Mouse (Mus musculus) MN1 (cell line): Measurements from ENCODE around the gene Cavin3.

Experiments
- DNase-seq: peaks from one replicate; pipeline ENCODE4 v3.0.0-alpha.2; 2016; ENCODE audit warnings: low spot score

Cavin3 gene

DNA sequence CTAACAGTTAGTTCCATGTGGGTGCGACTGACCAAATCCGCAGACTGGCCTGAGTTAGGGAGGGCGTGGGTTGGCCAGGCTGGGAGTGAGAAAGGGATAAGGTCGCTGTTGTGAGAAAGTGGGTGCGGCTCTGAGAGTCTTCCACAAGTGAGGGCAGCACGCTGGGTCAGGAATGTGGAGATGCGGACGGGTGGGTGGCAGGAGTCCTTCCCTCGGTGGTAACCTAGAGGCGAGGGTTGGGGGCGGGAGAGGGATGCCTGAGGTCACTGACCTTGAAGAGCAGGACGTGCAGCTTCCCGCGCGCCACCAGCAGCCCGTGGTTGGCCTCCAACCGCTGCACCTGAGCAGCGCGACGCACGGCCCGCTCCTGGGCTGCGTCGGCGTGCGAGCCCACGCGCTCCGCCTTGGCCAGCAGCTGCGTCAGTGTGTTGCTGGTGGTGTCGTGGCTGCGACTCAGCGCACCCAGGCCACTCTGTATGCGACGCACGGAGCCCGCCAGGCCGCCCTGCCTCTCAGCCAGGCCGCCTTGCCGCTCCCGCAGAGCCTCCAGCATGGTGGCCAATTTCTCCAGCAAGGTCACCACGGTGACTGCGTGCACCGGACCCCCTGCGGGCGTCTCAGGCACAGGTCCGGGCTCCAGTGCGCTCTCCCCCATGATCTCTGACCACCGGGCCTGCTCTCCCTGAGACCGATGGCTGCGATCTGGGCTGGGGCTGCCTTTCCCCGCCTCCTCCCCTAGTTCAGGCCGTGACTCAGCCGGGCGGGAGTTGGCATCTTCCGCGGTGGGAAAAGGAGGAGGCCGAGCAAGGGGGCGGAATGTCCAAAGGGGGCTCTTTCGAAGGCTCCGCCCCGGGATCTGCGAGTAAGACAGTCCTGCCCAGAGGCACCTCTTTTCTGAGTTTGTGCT, at the start of gene Cavin3:
Gene Cavin3 (minus strand): TSS at position 796 of the 907 bp plus-strand sequence.
- no peak for DNase-seq

DNA sequence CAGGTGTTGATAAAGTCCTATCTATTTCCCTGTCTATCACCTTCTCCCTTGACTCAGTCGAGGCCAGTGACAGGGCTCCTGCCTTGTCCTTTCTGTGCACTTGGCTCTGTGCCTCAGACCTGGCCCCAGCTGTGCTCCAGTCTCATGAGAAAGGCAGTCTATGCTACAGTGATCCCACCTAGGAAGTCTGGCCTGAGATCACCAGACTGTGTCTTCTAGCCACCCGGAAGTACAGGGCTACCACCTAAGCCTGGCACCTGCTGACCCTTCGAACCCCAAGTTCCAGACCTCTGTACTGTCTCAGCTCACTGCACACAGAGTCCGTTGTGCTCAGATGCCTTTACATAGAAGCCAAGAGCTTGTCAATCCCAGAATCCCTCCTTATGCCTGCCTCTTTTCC, 46.0 kb upstream of the Cavin3 start:
- no peak for DNase-seq

DNA sequence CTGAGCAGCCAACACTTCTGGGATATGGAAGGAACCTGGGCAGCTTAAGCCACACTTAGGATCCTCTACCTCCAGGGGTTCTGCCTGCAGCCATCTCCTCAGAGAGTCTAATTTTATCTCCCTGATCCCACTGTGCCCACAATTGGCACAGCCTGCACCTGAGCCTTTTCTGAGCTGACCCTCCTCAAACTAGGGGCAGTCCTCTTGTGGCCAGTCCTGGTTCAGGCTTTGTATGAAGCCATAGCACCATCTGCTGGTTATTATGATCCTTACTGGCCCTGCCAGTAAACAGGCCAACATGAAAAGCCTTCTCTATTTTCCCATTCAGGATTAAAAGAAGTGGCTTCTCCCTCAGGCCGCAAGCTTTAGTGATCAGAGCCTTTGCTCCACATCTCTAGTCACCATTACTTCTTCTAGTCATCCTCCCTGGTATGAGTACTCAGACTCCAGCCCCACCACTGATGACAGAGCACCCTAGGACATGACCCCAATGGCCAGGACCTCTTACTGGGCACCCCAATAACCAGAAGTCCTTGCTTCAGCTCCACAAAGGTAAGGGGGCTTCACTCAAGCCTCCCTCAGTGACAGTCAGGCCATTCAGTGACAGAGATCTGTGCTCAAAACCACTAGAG, 45.3 kb upstream of the Cavin3 start:
- peak; percentile 46 for DNase-seq

DNA sequence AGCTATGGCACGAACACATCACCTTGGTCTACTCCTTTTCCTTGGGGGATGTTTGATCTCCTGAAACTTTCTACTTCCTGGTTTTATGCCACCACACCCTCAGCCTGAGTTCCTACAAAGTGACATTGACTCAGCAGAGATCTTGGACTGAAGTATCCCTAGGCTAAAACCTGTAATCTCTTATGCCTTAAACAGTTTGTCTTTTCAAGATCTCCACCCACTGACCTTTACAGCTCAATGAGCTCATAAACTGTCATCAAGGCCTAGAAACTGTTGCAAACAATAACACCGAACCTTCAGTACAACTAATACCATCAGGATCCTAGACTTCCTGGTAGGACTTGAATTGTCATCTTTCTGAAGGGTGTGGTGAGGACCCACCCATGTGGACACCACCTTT, 42.1 kb upstream of the Cavin3 start:
- no peak for DNase-seq

DNA sequence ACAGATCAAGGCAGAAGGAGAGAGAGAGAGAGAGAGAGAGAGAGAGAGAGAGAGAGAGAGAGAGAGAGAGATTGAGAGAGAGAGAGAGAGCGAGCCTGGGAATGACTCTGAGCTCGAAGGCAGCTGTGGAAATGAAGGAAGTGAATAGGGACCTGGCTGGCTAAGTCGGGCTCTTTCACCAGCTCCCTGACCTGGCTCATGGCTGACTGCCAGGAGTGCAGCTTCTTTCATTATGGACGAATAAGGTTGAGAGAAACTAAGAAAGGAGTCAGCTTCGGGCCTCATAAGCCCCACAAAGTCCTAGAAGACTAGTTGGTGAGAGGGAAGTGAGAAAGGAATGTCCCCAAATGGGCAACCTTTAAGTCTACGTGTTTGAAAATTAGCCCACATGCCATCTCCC, 38.1 kb upstream of the Cavin3 start:
- peak; percentile 25 for DNase-seq

DNA sequence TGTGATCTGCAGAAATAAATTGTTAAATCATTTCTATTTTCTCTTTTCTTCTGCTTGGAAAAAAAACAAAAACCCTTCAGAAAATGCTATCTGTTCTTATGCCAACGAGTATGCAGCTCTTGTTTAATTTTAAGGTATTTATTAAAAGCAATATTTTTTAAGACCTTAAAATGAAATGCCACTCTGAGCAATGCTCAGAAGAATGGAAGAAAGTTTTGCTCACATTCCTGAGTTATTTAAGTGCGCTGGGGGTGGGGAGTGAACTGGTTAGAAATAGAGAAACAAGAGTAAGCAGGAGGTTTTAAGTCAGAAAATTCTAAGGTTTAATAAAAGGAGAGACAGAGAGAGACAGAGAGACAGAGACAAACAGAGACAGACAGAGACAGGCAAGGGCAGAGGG, 37.7 kb upstream of the Cavin3 start:
- no peak for DNase-seq

DNA sequence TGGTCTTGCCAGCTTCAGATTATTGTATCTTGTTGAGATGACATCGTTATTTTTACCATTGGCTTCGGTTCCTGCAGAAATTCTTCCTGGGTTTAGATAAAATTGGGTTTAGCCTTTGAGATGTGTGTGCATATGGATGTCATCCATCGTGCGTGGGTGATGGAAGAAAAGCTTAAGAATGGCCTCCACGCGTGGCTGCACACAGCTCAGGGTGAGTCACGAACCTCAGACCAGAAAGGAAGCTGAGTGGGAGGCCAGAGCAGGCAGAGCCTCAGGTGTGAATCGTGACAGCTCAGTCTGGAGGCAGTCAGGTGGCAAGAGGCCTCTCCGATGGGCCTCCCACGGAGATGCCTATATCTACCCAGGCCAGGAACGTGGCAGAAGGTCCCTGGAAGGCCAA, 37.2 kb upstream of the Cavin3 start:
- DNase-seq: no peak

DNA sequence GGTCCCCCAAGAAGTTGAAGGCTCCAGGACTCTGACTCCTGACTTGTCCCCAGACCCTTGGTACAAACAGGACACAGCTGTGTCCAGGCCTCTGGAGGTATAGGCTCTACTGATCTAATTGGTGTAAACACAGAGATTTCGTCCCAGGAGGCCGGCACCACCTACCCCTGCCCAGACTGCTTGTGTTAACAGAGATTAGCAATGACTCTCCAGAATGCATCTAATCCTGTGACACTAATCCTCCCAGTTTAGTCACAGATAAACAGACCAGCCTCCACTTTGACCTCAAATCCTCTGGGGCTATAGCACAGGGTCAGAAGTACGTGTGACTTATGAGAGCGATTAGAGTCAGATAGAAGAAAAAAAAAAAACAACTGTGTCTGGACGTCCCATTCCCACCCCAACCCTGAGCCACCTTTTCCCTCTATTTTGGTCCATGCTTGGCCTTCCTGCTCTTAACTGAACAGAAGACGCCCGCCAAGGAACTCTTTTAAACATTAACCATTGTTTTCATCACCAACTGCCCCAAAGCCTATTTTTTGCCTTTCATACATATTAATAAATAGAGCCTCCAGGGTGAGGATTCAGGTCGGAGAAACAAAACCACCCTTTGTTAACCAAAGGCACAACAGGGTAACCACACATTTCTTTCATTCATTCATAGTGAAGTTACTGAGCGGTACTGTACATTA, 34.7 kb upstream of the Cavin3 start:
- DNase-seq: no peak

DNA sequence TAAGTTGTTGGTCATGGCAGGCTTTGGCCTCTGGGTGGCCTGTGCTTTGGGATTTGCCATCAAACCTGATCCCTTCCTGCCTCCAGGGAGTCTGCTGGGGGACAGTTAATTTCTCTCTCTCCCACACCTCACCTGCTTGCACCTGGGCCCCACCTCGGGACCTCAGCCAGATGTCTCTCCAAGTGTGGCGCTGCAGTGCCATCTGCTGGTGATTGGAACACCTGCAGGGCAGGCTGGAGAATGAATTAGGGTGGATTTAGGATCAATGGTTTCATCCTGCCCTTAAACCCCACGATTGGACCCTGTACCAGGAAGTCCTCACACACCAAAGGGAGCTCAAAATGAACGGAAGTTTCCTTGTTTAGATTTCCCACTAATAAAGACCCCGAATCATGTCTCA, 33.1 kb upstream of the Cavin3 start:
- DNase-seq: peak; percentile 53

DNA sequence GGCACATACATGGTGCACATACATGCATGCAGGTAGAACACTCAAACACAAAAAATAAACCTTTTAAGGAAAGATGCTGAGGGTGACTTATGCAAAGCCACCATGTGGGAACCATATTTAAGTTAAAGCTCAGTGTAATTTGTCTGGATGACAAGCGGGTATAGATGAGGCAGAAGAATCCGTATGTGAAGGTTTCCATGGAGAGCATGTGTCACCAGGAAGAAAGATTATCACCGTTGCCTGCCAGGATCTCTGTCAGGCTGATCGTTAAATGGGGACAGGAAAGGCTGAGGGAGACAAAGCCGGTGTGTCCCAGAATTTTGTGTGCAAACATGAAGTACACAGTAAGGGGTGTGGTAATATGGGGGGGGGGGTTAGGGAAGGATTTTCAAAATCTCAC, 32.5 kb upstream of the Cavin3 start:
- no peak for DNase-seq

DNA sequence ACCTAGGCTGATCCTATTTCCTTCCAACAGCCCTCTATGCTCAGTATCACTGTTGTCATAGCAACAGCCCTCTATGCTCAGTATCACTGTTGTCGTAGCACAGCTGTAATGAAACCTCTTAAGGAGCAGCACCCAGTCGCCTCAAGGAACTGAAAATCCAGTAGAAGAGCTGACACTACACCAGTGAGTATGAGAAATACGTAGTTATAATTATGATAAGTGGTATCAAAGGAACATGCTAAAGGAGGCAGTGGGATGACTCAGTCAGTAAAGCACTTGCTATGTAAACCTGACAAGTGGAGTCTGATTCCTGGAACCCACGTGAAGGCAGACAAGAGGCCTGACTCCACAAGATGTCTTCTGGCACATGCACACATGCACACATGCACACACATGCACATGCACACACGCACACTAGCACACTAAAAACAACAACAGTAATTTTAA, 31.8 kb upstream of the Cavin3 start:
- DNase-seq: no peak

DNA sequence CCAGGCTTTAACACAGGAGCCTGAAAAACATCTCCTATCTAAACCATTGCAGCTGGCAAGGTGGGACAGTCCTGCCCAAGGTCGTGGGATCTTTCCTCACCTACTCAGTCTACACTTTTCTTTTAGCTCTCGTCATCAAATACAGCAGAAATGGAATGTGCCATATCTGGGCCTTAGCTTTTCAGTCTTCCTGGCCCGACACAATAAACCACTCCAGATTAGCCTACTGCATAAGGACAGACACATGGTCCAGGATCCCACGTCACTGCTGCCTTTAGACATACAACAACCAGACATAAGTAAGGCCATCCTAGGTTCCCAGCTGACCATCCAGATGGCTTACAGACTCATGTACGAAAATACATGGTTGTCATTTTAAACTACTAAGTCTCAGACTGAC, 28.0 kb upstream of the Cavin3 start:
- DNase-seq: no peak

DNA sequence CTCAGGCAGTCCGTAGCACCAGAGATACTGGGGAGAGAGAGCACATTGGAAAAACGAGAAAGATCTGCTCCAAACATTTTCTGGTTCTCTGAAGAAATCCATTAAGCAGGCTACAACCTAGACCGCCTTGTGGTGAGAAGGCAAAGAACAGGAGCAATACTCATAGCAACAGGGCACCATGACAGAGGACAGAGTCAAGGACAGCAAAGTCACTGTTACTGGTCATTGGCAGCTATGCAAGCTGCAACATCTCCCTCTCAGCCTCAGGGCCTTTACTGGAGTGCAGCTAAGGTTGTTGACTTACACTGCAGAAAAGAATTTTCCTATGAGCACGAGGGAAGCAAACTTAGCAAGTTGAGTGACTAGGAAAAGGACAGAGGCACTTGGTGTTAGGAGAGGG, 25.2 kb upstream of the Cavin3 start:
- no peak for DNase-seq

DNA sequence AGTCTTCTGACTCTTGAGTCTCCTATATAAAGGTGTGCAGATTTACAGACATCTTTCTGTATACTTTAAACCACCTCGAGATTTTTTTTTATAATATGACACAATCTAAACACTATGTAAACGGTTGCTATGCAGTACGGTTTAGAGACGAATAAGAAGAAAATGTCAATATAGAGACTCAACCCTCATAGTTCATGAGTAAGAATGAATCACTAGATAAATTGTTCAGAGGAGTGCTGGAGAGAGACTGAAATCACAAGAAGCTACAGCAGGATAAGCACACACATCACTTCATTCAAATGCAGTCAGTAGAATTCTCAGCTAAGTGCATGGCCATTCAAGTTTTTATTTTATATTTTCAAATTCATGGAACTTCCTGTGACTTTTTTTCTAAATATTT, 19.9 kb upstream of the Cavin3 start:
- no peak for DNase-seq

DNA sequence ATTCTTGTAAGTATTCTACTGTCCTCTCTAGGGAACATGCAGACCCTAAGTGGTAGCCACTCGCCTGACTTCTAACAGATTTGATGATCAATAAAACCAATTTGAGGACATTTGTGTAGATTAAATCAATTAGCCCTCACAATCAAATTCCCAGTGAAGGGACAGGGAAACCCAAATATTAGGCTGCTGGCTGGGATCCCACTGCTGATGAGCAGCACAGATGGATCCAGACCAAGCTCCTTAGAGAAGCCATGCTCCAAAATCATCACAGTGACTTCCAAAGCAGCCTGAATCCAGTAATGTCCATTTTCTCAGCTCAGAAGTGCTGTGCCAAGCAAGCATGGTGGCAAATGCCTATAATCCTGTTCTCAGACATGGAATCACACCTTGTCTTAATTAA, 17.6 kb upstream of the Cavin3 start:
- DNase-seq: no peak

DNA sequence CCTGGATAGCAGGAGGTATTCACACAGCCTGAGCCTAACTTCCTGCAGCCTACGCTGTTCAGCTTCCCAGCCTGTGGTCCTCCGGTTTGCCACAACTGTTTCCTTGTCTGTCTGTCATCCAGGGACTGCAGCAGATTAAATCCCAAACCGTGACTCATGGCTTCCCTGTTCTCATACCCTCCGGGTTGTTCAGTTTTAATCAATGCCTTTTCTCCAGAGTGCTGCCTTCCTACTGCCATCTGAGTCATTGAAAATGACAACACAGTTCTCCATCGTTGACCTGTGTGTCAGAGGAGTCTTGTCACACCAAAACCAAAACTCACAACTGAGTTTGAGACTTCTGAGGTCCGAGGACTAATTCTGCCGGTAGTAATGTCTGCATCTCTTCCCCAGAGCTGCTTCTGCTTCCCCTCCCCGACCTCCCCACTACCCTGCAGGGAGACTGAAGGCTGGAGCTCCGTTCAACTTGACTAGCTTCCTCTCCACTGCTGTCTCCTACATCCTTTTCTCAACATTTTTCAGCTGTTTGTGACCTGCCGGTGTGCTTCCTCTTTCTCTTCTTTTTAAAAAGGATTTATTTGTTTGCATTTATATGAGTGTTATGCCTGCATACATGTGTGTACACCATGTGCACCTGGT, 16.9 kb upstream of the Cavin3 start:
- no peak for DNase-seq

DNA sequence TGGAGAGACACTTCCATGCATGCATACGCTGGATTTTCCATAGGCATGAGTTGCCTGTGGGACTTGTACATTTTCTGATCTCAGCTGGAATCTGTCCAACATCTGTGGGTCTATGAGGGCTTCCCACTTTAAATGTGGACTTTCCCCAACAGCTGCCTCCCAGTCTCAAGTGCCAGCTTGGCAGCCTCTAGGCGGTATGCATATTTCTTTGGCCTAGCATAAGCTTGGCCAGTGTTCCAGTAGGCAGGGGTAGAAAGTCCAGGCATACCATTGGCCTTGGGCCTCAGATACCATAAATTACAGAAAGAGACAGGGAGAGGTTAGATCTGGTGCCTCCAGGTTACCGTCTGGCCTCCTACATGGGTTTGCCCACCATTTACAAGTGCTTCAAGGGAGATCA, 15.8 kb upstream of the Cavin3 start:
- DNase-seq: no peak

DNA sequence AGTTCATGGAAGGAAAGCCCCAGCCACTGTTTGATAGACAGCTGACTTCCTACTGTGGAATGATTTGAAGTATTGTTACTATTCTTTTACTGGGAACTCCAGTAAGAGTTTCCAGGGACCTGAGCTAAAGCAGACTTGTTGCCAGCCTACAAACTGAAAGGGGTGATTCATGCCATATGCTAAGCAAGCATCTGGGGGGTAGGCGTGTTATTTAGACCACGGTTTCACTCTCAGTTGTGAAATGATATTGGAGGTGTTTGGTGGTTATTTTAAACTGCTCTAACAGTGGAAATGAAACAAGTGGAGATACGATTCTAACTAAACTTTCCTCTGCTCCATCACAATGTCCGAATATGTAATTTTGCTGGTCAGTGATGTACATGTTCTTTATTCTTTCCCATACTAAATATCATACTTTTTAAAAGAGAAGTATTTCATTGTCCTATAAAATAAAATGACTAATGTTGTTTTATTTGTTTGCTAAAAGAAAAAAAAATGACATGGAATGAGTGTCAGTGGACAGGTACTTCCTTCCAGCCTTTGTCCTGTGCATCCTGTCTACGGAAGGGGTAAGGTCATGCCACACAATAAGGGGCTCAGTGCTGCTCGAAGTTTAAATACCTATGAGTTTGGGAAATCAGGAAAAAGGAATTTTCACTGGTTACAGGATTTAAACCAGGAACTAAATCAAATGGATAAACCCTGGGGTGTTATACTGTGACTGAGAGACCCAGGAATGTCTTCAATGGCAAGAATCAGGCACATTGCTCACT, 5.2 kb upstream of the Cavin3 start:
- DNase-seq: no peak

DNA sequence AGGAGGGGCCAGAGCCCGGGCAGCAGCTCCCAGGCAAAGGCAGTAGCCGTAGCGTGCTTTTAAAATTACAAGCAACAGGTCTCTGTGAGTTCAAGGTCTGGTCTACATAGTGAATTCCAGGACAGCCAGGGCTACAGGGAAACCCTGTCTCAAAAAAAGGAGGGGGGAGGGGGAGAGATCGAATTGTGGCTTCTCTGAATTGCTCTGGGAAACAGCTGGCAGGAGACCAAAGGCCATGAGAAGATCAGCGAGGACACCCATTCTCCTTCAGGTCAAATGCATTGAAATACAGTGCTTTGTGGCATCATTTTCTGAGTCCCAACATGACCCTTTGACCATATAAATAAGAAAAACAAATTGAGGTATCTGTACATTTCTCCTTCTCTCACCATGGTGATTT, 2.9 kb upstream of the Cavin3 start:
- no peak for DNase-seq

DNA sequence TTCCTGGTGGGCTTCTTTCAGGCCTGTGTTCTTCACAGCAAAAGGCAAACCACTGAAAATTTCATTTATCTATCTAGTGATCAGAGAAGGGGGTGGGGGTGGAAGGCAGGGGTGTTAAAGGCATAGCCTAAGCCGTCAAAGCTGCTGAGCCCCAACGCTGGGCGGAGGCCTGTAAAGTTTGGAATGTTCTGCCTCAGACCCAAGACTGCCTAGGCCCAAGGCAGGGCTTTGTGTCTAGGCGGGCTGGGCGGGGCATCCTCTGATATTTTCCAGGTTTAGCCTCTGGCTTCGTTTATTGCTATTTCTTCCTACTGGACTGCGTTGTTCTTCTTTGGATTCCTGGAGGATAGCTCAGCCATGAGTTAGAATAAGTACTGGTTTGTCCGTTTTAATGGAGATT, 326 bp upstream of the Cavin3 start:
- no peak for DNase-seq

DNA sequence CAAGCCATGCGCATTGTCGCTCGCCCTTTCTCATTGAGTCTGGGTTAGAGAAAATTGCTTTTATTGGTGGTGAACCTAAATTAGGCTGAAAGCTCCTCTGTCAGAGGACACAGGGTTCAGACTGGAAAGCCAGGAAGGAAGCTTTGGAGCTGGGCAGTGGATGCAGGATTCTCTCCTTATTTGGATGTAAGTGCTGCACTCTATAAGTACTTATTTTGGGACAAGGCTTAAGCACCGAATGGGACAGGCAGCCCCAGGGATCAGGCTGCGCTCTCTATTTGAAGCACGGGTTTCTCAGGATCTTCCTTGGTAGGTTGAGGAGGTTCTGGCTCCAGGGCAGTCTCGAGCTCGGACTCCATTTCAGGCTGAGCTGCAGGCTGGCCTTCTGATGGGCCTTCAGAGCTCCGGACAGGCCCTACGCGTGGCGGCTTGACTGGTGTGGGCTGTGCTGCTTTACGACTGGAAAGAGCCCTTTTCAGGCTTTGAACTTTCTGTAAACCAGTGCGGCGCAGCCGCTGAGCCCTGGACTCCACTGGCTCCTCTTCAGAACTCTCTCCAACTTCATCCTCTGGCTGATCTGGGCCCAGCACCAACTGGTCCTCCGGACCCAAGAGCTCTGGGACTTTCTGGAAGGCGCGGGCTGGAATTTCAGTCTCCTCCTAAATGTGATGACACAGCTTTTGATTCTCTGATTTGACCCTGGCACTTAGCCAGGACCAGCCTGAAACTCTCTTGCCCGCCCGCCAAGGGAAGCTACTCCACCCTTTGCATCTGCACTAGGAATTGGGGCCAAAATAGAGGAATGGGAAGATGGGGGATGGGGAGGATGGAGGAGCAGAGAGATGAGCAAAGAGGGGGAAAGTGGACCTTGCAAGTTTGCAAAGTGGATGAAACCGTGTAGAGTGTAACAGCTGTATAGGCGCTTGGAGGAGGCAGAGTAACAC, 1.3 kb downstream of the Cavin3 start:
- DNase-seq: no peak
